9 mouse cellular contexts compared by ENCODE assay signal in the genomic region with DNA sequence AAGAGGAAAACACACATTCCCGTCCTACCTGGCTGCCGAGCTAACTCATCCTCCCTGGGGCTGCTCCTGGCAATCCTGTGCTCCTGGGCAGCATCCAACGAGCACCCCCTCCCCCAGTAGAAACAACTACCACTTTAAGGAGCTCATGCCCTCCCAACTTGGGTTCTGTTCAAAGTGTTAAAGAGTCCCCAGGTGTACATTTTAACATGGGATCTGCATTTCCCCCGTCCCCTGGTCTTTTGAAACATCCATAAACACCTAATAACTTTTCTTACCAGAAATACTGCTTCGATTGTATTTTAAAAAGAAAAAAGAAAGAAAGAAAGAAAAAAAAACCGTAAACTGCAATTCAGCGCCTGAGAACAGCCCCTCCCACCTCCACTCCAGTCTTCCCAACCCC. TPM values are rescaled to one million over a fixed set of nuclear protein-coding genes. Genes with fewer than 3 reads are reported as not detected.
DNase-seq lines count a peak whose midpoint lies in the region; ATAC-seq and TF ChIP-seq lines count a peak whose summit lies in the region.
"Had no signal": no experiment of that assay in that cellular context is flagged by ENCODE, and none has a peak within 500 bp of the region (broad histone marks: within the 10 kb centered on the region; RNA-seq: fewer than 3 reads in every experiment).

No protein-coding gene starts in this region.

- 7% methylated on average over 7 of the region's 7 CpGs for WGBS in heart, embryonic 13.5 days
- 8% methylated on average over 7 of the region's 7 CpGs for WGBS in hindbrain, embryonic 13.5 days
- WGBS in midbrain, embryonic 11.5 days = 4% methylated on average over 7 of the region's 7 CpGs

- peak overlapping the region; percentile 75 for H3K9ac ChIP-seq in heart, embryonic 13.5 days
- H3K9ac ChIP-seq in MEL (ENCODE audit: control insufficient read depth, low read depth, low read length, poor library complexity, severe bottlenecking) = 0 out of 2 replicates have a peak overlapping the region, but pooled peaks have one; percentile 6
- no peak overlapping the region for H3K9ac ChIP-seq in hindbrain, embryonic 13.5 days
- H3K9ac ChIP-seq in midbrain, embryonic 11.5 days (ENCODE audit: low read length) = no peak overlapping the region

- H3K27ac ChIP-seq in heart, embryonic 13.5 days (replicated peaks) = no peak overlapping the region
- H3K27ac ChIP-seq in MEL (ENCODE audit: control insufficient read depth, low read depth, low read length) = no peak overlapping the region
- no peak overlapping the region for H3K27ac ChIP-seq in hindbrain, embryonic 13.5 days
- H3K27ac ChIP-seq in midbrain, embryonic 11.5 days (ENCODE audit: low read depth, low read length) = no peak overlapping the region

- no peak for TF ChIP-seq CTCF in MEL (IDR thresholded peaks at IDR 0.05 in 2 of 3, conservative IDR thresholded peaks at IDR 0.05 in 1 of 3; ENCODE audit: control insufficient read depth in 1 of 3, insufficient read depth in 1 of 3, low read depth in 2 of 3, low read length in 3 of 3, poor library complexity in 1 of 3, severe bottlenecking in 1 of 3)

- peak overlapping the region; percentile 79 for H3K4me2 ChIP-seq in heart, embryonic 13.5 days
- peak overlapping the region; percentile 41 for H3K4me2 ChIP-seq in hindbrain, embryonic 13.5 days
- peak overlapping the region; percentile 35 for H3K4me2 ChIP-seq in midbrain, embryonic 11.5 days

- no peak for TF ChIP-seq POLR2A in MEL (IDR thresholded peaks at IDR 0.05; ENCODE audit: control insufficient read depth in 1 of 2, insufficient read depth in 1 of 2, low read depth in 1 of 2, low read length in 2 of 2, poor library complexity in 1 of 2)

- peaks cover 8% of the 10 kb centered on the region for H3K4me1 ChIP-seq in heart, embryonic 13.5 days
- no peaks in the 10 kb centered on the region for H3K4me1 ChIP-seq in MEL (ENCODE audit: control insufficient read depth in 1 of 2, insufficient read depth in 2 of 2, low read length in 2 of 2)
- no peaks in the 10 kb centered on the region for H3K4me1 ChIP-seq in hindbrain, embryonic 13.5 days (replicated peaks)
- no peaks in the 10 kb centered on the region for H3K4me1 ChIP-seq in midbrain, embryonic 11.5 days (ENCODE audit: control insufficient read depth, insufficient read depth, low read length)

- TF ChIP-seq EP300 in MEL (IDR thresholded peaks at IDR 0.05; ENCODE audit: low read depth in 1 of 2, low read length in 2 of 2) = no peak

- no peaks in the 10 kb centered on the region for H3K9me3 ChIP-seq in heart, embryonic 13.5 days
- no peaks in the 10 kb centered on the region for H3K9me3 ChIP-seq in MEL (replicated peaks; ENCODE audit: insufficient read depth, low read length)
- H3K9me3 ChIP-seq in hindbrain, embryonic 13.5 days = no peaks in the 10 kb centered on the region
- H3K9me3 ChIP-seq in midbrain, embryonic 11.5 days (ENCODE audit: control insufficient read depth, low read length) = no peaks in the 10 kb centered on the region

- H3K4me3 ChIP-seq in heart, embryonic 13.5 days = peak overlapping the region; percentile 49
- H3K4me3 ChIP-seq in MEL (ENCODE audit: control insufficient read depth in 1 of 2, insufficient read depth in 1 of 2, low read depth in 2 of 2, low read length in 2 of 2) = peak overlapping the region; percentile 7 to 48; a peak in 3 of 4 replicates
- H3K4me3 ChIP-seq in hindbrain, embryonic 13.5 days = no peak overlapping the region
- H3K4me3 ChIP-seq in midbrain, embryonic 11.5 days (ENCODE audit: low read depth, low read length) = no peak overlapping the region

- TF ChIP-seq RAD21 in MEL (IDR thresholded peaks at IDR 0.05; ENCODE audit: low read depth, low read length) = no peak

- no peak for DNase-seq in heart, adult 18-20 months
- DNase-seq in MEL (ENCODE audit: low read depth, low spot score) = no peak
- DNase-seq in midbrain, embryonic 11.5 days (ENCODE audit: low spot score, missing footprints) = no peak
- no peak for DNase-seq in layer of hippocampus, postnatal 14 days (ENCODE audit: low spot score in 2 of 2)

- no peaks in the 10 kb centered on the region for H3K79me2 ChIP-seq in MEL (ENCODE audit: control insufficient read depth, insufficient read depth, low read length, poor library complexity)

- no peak for ATAC-seq in heart, embryonic 13.5 days (ENCODE audit: extremely low read depth, insufficient number of reproducible peaks, low FRiP score, low TSS enrichment)
- no peak for ATAC-seq in hindbrain, embryonic 13.5 days (ENCODE audit: low FRiP score)
- no peak for ATAC-seq in midbrain, embryonic 11.5 days (ENCODE audit: low FRiP score)
- no peak for ATAC-seq in activated CD4-positive, CD25-positive, alpha-beta regulatory T cell, adult 4 months
- ATAC-seq in CD4-positive, CD25-positive, alpha-beta regulatory T cell, adult 4 months = no peak

- no peaks in the 10 kb centered on the region for H3K36me3 ChIP-seq in heart, embryonic 13.5 days
- H3K36me3 ChIP-seq in MEL (ENCODE audit: control insufficient read depth in 1 of 2, insufficient read depth in 2 of 2, low read length in 2 of 2) = no peaks in the 10 kb centered on the region; a peak in 1 of 4 replicates
- H3K36me3 ChIP-seq in hindbrain, embryonic 13.5 days = no peaks in the 10 kb centered on the region
- H3K36me3 ChIP-seq in midbrain, embryonic 11.5 days (ENCODE audit: control insufficient read depth, insufficient read depth, low read length) = no peaks in the 10 kb centered on the region

- peaks cover 14% of the 10 kb centered on the region for H3K27me3 ChIP-seq in heart, embryonic 13.5 days (replicated peaks)
- H3K27me3 ChIP-seq in MEL (ENCODE audit: control insufficient read depth in 1 of 2, insufficient read depth in 2 of 2, low read length in 2 of 2) = peaks cover 5% of the 10 kb centered on the region in 2 experiments; a peak in 3 of 4 replicates
- peaks cover 70% of the 10 kb centered on the region for H3K27me3 ChIP-seq in hindbrain, embryonic 13.5 days
- peaks cover 35% of the 10 kb centered on the region for H3K27me3 ChIP-seq in midbrain, embryonic 11.5 days (ENCODE audit: control insufficient read depth, insufficient read depth, low read length)

TF ChIP-seq in MEL, 35 proteins besides CTCF, POLR2A, EP300 and RAD21:
- TF ChIP-seq UBTF (IDR thresholded peaks at IDR 0.05; ENCODE audit: borderline replicate concordance, insufficient read depth, low read depth, low read length) = no peak
- TF ChIP-seq POLR2AphosphoS2 (IDR thresholded peaks at IDR 0.05; ENCODE audit: low read length) = no peak
- TF ChIP-seq GABPA (IDR thresholded peaks at IDR 0.05; ENCODE audit: low read depth, low read length) = no peak
- TF ChIP-seq ZKSCAN1 (IDR thresholded peaks at IDR 0.05; ENCODE audit: low read depth, low read length) = no peak
- no peak for TF ChIP-seq TBP (IDR thresholded peaks at IDR 0.05; ENCODE audit: low read depth, low read length)
- no peak for TF ChIP-seq ELF1 (IDR thresholded peaks at IDR 0.05; ENCODE audit: low read depth, low read length)
- TF ChIP-seq CHD1 (IDR thresholded peaks at IDR 0.05; ENCODE audit: low read depth, low read length) = no peak
- no peak for TF ChIP-seq MEF2A (IDR thresholded peaks at IDR 0.05; ENCODE audit: extremely low read depth, insufficient replicate concordance, low read depth, low read length, poor library complexity, severe bottlenecking)

RNA-seq across cellular contexts. Expression of a gene that starts 35.6 kb away (rescaled TPM):
- 2.0 and 3.1 TPM in 2 replicates for polyA plus RNA-seq in heart, embryonic 13.5 days (2015; fragmentation: Nextera tagmentation; extraction: Ambion mirVana)
- 1 to 10 TPM in 1 of 2 experiments, under 1 TPM in 1; 0.62 to 1.0 TPM for total RNA-seq in heart, adult 18-20 months (2021)
- total RNA-seq in MEL (2012; rRNA removed) = not detected in 2 replicates
- not detected for polyA plus RNA-seq in MEL (2012; ENCODE audit: insufficient read depth in 1 of 2, insufficient read length in 2 of 2, low read depth in 1 of 2, low replicate concordance in 2 of 2, missing spikeins in 1 of 2)
- 4.6 and 5.2 TPM in 2 replicates for polyA plus RNA-seq in hindbrain, embryonic 13.5 days (2015; fragmentation: Nextera tagmentation; extraction: Ambion mirVana)
- 1.3 and 2.6 TPM in 2 replicates for polyA plus RNA-seq in midbrain, embryonic 11.5 days (2014; fragmentation: Nextera tagmentation; extraction: Ambion mirVana)
- polyA plus RNA-seq in activated CD4-positive, CD25-positive, alpha-beta regulatory T cell, adult 4 months (2017; shearing (Covaris generic)) = under 1 TPM in 1 of 2 experiments, not detected in 1; 0.40 TPM
- polyA plus RNA-seq in CD4-positive, CD25-positive, alpha-beta regulatory T cell, adult 4 months (2017; shearing (Covaris generic)) = under 1 TPM in 1 of 2 experiments, not detected in 1; 0.42 TPM
- 1 to 10 TPM; 4.2 to 6.2 TPM for total RNA-seq in layer of hippocampus, postnatal 14 days (2021)

RNA-seq across cellular contexts. Expression of a gene that starts 36.5 kb away (rescaled TPM):
- polyA plus RNA-seq in heart, embryonic 13.5 days (2015; fragmentation: Nextera tagmentation; extraction: Ambion mirVana) = not detected in 2 replicates
- total RNA-seq in heart, adult 18-20 months (2021) = not detected
- not detected in 2 replicates for total RNA-seq in MEL (2012; rRNA removed)
- not detected for polyA plus RNA-seq in MEL (2012; ENCODE audit: insufficient read depth in 1 of 2, insufficient read length in 2 of 2, low read depth in 1 of 2, low replicate concordance in 2 of 2, missing spikeins in 1 of 2)
- not detected in 2 replicates for polyA plus RNA-seq in hindbrain, embryonic 13.5 days (2015; fragmentation: Nextera tagmentation; extraction: Ambion mirVana)
- 0.03 TPM in 1 of 2 replicates, not detected in the other for polyA plus RNA-seq in midbrain, embryonic 11.5 days (2014; fragmentation: Nextera tagmentation; extraction: Ambion mirVana)
- polyA plus RNA-seq in activated CD4-positive, CD25-positive, alpha-beta regulatory T cell, adult 4 months (2017; shearing (Covaris generic)) = under 1 TPM in 1 of 2 experiments, not detected in 1; 0.13 TPM
- polyA plus RNA-seq in CD4-positive, CD25-positive, alpha-beta regulatory T cell, adult 4 months (2017; shearing (Covaris generic)) = not detected
- not detected for total RNA-seq in layer of hippocampus, postnatal 14 days (2021)
- total RNA-seq: left cerebral cortex, postnatal 25 days had no signal

Comparison
In these comparisons a context has a peak if more than half of its experiments do, and no peak if none do; other contexts are left out.
1. H3K4me3 ChIP-seq: peak in heart, embryonic 13.5 days (single experiment) and MEL (2 of 2); none in hindbrain, embryonic 13.5 days (single experiment) and midbrain, embryonic 11.5 days (single experiment).
2. H3K9ac ChIP-seq: peak in heart, embryonic 13.5 days (single experiment) and MEL (single experiment); none in hindbrain, embryonic 13.5 days (single experiment) and midbrain, embryonic 11.5 days (single experiment).
3. Peak in every context shown above with its lines, with median percentiles within 50 percentile points of each other: H3K4me2 ChIP-seq.